Mouse (Mus musculus) midbrain, embryonic 16.5 days (tissue): ENCODE data around the gene Snx10. TPM values are rescaled to one million over a fixed set of nuclear protein-coding genes. Genes with fewer than 3 reads are reported as not detected.
"Not testable (repeated sequence)": the region's sequence is repeated elsewhere in the genome, so short reads cannot be mapped to it uniquely, and the experiment has no call there.

ENCODE experiments used
- ATAC-seq: fragments of 200-750 bp; cut with Nextera tagmentation; 2 replicates; pipeline ENCODE4 v1.8.0; 2017; ENCODE audit warnings: moderate TSS enrichment
- H3K27ac ChIP-seq: fragments of 300-500 bp; sonication (generic); 2 replicates; pipeline ENCODE4 v1.5.1; 2014; ENCODE audit warnings: mild to moderate bottlenecking, low read length, mixed read lengths
- H3K27me3 ChIP-seq: fragments of 300-500 bp; sonication (generic); 2 replicates; pipeline ENCODE4 v1.6.1; 2014; ENCODE audit warnings: low read depth, low read length, mixed read lengths; ENCODE audit not compliant: control insufficient read depth, insufficient read depth
- H3K36me3 ChIP-seq: fragments of 300-500 bp; sonication (generic); 2 replicates; pipeline ENCODE4 v1.6.1; 2014; ENCODE audit warnings: mild to moderate bottlenecking, low read length, moderate library complexity, mixed read lengths; ENCODE audit not compliant: control insufficient read depth, insufficient read depth
- H3K4me1 ChIP-seq: fragments of 300-500 bp; sonication (generic); 2 replicates; pipeline ENCODE4 v1.6.1; 2014; ENCODE audit warnings: mild to moderate bottlenecking, low read length, mixed read lengths; ENCODE audit not compliant: control insufficient read depth, insufficient read depth
- H3K4me2 ChIP-seq: fragments of 300-500 bp; sonication (generic); 2 replicates; pipeline ENCODE4 v1.6.1; 2014; ENCODE audit warnings: mild to moderate bottlenecking, low read length, mixed read lengths
- H3K4me3 ChIP-seq: fragments of 300-500 bp; sonication (generic); 2 replicates; pipeline ENCODE4 v1.5.1; 2014; ENCODE audit warnings: low read depth, mild to moderate bottlenecking, low read length, moderate library complexity, mixed read lengths
- H3K9ac ChIP-seq: fragments of 300-500 bp; sonication (generic); 2 replicates; pipeline ENCODE4 v1.6.1; 2014; ENCODE audit warnings: low read depth, low read length, mixed read lengths
- H3K9me3 ChIP-seq: fragments of 300-500 bp; sonication (generic); replicated peaks from 2 replicates; pipeline ENCODE4 v1.6.1; 2014; ENCODE audit warnings: mild to moderate bottlenecking, low read length, mixed read lengths; ENCODE audit not compliant: control insufficient read depth, poor library complexity, severe bottlenecking
- WGBS: fragments of 180-500 bp; shearing (Covaris S2); extraction: QIAGEN DNeasy Blood & Tissue Kit; methylation state at CpG from one replicate; pipeline ENCODE4 v1.1.7; 2014; 5-methylcytosine and 5-hydroxymethylcytosine counted together
- polyA plus RNA-seq: library from polyadenylated mRNA; unstranded; fragments of >200 nt; fragmentation: Nextera tagmentation; extraction: Ambion mirVana; gene quantifications from 2 replicates; pipeline ENCODE4 v1.2.1, GENCODE M21; 2015

The Snx10 gene
- 68.9 and 70.6 TPM in 2 replicates for polyA plus RNA-seq

DNA sequence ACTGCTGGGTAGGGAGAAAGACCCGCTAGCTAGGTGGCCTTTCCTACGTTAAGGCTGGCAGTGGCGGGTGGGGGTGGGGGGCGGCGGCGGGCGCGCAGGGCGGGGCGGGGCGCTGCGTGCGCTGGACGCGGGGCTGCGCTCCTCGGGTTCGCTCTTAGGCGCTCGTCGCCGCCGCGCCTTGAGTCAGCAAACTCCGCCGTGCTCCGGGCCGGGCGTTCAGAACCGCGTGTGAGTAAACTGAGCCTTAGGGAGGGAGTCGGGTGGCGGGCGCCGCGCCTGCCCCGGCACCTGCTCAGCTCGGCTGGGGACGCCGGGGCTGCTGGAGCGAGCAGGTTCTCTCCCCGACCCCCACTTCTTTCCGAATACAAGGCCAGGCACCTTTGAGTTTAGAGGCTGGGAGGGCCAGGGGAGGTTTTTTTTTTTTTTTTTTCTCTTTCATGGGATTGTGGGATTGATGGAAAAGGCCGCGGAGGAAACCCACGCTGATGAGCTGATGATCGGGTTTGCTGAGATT is at the start of gene Snx10:
Gene Snx10, plus strand, starts transcription at position 95 of the 514 bp plus-strand sequence.
- H3K27me3 ChIP-seq = no peaks in the 10 kb centered on the region
- H3K9ac ChIP-seq = peak within 1 kb of the TSS; percentile 89
- H3K4me3 ChIP-seq = peak within 1 kb of the TSS; percentile 85
- no peaks in the 10 kb centered on the region for H3K9me3 ChIP-seq
- H3K27ac ChIP-seq = peak within 1 kb of the TSS; percentile 77
- H3K4me1 ChIP-seq = peaks cover 10% of the 10 kb centered on the region
- H3K36me3 ChIP-seq = no peaks in the 10 kb centered on the region
- WGBS = 0% methylated on average over 44 of the region's 47 CpGs
- peak; percentile 63 for ATAC-seq
- H3K4me2 ChIP-seq = peak within 1 kb of the TSS; percentile 63

DNA sequence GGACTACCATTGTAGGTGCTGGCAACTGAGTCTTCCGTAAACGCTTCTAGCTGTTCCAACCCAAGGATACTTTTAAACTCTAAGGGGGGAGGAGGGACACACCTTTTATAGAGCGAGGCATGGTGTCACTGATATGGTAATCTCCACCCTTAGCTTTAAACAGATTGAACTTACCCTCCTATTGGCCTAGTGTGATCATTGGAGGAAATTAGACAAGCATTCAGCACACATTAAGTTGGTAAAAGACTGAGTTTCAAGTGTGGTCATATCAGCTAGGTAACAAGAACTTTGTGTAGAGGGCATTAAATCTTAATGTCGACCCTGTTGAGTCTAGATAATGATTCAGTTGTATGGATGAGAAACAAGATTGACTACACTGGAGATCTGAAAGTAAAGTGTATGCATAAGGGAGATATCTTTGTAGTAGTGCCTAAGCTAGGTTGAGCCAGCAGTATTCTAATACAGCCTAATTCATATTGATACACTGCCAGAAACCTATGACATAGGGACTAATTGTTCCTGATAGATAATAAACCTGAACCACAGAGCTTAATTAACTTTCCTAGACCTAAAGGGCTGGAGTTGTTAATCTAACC is 44.5 kb upstream of the Snx10 start:
- Histone ChIP-seq H3K9me3 (no peaks in the 10 kb centered on the region), H3K27me3 (no peaks in the 10 kb centered on the region), H3K4me2 (no peak overlapping the region), H3K36me3 (peaks cover 44% of the 10 kb centered on the region), H3K9ac (no peak overlapping the region), H3K4me1 (peaks cover 3% of the 10 kb centered on the region), H3K4me3 (no peak overlapping the region), H3K27ac (no peak overlapping the region)
- WGBS = 92% methylated on average over 4 of the region's 4 CpGs
- ATAC-seq = no peak

DNA sequence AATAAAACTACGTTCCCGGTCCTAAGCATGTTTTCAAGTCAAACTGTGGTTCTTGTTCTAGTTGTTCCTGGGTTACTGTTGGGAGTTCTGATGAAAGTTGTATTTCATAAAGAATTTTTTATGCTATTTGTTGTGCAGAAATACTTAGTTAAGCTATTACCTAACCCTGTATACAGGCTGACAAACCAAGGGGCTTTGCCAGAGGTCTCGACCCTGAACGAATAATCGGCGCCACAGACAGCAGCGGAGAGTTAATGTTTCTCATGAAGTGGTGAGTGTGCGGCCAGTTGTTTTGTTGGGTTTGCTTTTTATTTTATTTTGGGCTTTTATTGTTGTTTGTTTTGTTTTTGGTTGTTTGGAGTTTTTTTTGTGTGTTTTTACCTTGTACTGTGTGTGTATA is 42.2 kb upstream of the Snx10 start:
- Histone ChIP-seq H3K27ac (no peak overlapping the region), H3K36me3 (peaks cover 42% of the 10 kb centered on the region), H3K9ac (no peak overlapping the region), H3K4me1 (no peaks in the 10 kb centered on the region), H3K9me3 (no peaks in the 10 kb centered on the region), H3K27me3 (no peaks in the 10 kb centered on the region), H3K4me3 (no peak overlapping the region), H3K4me2 (no peak overlapping the region)
- no peak for ATAC-seq
- whole genome bisulfite sequencing = 91% methylated on average over 8 of the region's 8 CpGs

DNA sequence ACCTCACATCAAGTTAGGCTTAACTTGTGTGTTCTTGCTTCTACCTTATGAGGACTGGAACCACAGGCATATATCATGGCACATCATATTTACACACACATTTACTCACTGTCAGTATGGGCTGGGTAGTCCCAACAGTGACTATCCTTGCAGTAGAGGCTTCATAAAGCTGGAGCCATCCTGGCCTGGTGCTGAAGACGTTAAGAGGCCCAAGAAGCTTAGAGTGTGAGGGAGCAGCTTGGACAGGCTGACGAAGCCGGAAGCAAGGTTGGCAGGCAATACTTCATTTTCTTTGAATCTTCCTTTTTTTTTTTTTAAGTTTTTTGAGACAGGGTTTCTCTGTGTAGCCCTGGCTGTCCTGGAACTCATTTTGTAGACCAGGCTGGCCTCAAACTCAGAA is 39.8 kb upstream of the Snx10 start:
- Histone ChIP-seq H3K4me1 (no peaks in the 10 kb centered on the region), H3K27ac (no peak overlapping the region), H3K36me3 (peaks cover 34% of the 10 kb centered on the region), H3K27me3 (no peaks in the 10 kb centered on the region), H3K4me2 (no peak overlapping the region), H3K9me3 (no peaks in the 10 kb centered on the region), H3K4me3 (no peak overlapping the region), H3K9ac (no peak overlapping the region)
- ATAC-seq = no peak
- WGBS = 96% methylated on average over 3 of the region's 3 CpGs

DNA sequence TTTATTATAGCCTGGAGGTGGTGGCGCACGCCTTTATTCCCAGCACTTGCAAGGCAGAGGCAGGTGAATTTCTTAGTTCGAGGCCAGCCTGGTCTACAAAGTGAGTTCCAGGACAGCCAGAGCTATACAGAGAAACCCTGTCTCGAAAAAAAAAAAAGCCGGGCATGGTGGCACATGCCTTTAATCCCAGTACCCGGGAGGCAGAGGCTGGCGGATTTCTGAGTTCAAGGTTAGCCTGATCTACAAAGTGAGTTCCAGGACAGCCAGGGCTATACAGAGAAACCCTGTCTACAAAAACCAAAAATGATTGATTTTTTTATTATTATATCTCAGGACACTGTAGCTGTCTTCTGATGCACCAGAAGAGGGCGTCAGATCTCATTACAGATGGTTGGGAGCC is 39.1 kb upstream of the Snx10 start:
- ATAC-seq = not testable (repeated sequence)
- WGBS = 90% methylated on average over 8 of the region's 8 CpGs

DNA sequence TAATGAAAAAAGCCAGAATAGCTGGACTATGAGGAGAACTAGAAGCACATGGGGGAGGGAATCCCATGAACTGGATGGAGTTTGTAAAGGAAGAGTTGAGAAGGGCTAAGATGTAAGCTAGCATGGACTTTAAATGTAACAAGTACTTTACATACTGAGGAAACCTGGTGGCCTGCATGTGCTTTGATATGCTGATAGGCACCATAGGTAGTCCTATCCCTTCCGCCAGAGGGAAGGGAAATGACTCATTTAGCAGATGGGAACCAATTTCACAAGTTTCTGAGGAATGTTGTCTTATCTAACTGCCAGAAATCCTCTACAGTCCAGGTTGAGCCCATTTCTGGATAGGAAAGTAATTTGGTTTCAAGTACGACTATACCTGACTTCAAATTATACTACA is 38.1 kb upstream of the Snx10 start:
- H3K36me3 ChIP-seq = peaks cover 18% of the 10 kb centered on the region
- no peak overlapping the region for H3K27ac ChIP-seq
- H3K4me3 ChIP-seq = no peak overlapping the region
- no peak overlapping the region for H3K9ac ChIP-seq
- no peak for ATAC-seq
- no peak overlapping the region for H3K4me2 ChIP-seq
- no peaks in the 10 kb centered on the region for H3K9me3 ChIP-seq
- WGBS = 63% methylated on average over 2 of the region's 2 CpGs
- H3K4me1 ChIP-seq = no peaks in the 10 kb centered on the region
- no peaks in the 10 kb centered on the region for H3K27me3 ChIP-seq

More for the DNA sequence above, 39.1 kb upstream of the Snx10 start:
- not testable (repeated sequence) for H3K4me1 ChIP-seq, H3K4me3 ChIP-seq, H3K4me2 ChIP-seq, H3K27me3 ChIP-seq, H3K9me3 ChIP-seq, H3K9ac ChIP-seq, H3K27ac ChIP-seq
- H3K36me3 ChIP-seq = peaks cover 27% of the 10 kb centered on the region

DNA sequence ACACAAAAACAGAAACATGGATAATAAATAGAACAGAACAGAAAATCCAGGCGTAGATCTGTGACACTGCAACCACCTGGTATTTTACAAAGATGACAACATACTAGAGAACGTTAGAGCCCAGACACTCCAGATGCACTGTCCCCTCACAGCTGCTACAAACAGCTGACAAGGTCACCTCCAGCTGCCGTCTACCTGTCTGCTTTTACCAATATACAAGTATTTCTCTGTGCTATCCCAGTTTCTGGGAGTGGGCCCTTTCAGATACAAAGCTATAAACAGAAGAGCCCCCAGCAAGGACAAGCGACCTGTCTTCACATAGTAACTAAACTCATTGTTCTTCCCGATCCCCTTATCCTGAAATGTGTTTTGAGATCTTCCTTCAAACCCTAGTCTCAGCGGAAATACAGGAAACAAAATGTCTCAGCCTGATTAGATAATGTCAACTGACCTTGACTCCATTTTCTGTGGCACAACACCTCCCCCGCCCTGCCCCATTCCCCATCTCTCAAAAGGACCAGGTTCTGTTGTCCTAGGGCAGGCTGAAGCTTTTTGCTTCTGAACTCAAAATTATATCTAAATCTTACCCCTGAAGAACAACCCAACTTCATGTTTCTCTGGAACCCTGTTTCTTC is 37.5 kb upstream of the Snx10 start:
- Histone ChIP-seq H3K36me3 (peaks cover 13% of the 10 kb centered on the region; the same call in 1 of the 2 replicates), H3K4me3 (no peak overlapping the region), H3K4me1 (no peaks in the 10 kb centered on the region), H3K9me3 (no peaks in the 10 kb centered on the region), H3K27me3 (no peaks in the 10 kb centered on the region), H3K27ac (no peak overlapping the region), H3K9ac (no peak overlapping the region), H3K4me2 (no peak overlapping the region)
- WGBS = 81% methylated on average over 7 of the region's 7 CpGs
- ATAC-seq = no peak

DNA sequence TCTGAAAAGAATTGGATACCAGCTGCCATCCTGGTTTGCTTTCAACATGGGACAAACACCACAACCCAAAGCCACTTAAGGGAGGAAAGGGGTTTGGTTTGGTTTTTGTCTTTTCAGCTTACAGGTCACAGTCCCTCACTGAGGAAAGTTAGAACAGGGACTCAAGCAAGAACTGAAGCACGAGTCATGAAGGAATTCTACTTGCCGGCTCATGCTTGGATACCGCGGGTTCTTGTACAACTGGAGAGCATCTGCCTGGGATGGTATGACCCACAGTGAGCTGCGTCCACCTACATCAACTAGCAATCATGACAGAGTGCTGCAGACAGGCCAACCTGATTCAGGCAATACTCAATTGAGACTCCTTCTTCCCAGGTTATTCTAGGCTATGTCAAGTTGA is 37.0 kb upstream of the Snx10 start:
- H3K27ac ChIP-seq = no peak overlapping the region
- H3K36me3 ChIP-seq = peaks cover 13% of the 10 kb centered on the region; the same call in 1 of the 2 replicates
- no peaks in the 10 kb centered on the region for H3K9me3 ChIP-seq
- no peak for ATAC-seq
- no peaks in the 10 kb centered on the region for H3K27me3 ChIP-seq
- no peak overlapping the region for H3K9ac ChIP-seq
- no peaks in the 10 kb centered on the region for H3K4me1 ChIP-seq
- no peak overlapping the region for H3K4me3 ChIP-seq
- no peak overlapping the region for H3K4me2 ChIP-seq
- WGBS = 92% methylated on average over 5 of the region's 5 CpGs

DNA sequence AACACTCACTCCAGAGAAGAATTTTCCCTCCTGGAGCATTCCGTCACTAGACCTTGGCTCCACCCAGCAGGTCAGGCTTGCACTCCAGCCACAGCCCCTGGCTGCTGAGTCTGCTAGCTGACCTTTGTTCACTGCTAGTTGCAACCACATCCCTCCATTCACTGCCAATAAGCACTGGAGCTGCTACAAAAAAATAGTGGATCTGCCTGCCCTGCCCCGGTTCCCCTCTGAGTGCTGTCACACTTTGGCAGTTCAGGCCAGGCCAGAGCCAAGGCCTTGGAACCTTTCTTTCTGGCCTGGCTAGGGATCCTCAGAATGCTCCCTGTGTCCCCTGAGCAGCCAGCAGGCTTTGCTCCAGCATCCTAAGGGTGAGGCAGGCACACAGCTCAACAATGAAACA is 33.9 kb upstream of the Snx10 start:
- H3K4me3 ChIP-seq = no peak overlapping the region
- no peaks in the 10 kb centered on the region for H3K36me3 ChIP-seq
- ATAC-seq = no peak
- H3K9ac ChIP-seq = no peak overlapping the region
- H3K27me3 ChIP-seq = no peaks in the 10 kb centered on the region
- no peak overlapping the region for H3K27ac ChIP-seq
- H3K9me3 ChIP-seq = no peaks in the 10 kb centered on the region
- 57% methylated on average over 2 of the region's 2 CpGs for WGBS
- no peak overlapping the region for H3K4me2 ChIP-seq
- H3K4me1 ChIP-seq = no peaks in the 10 kb centered on the region
